Mouse (Mus musculus): ENCODE measurements around the gene Gm49333. TPM values are rescaled to one million over a fixed set of nuclear protein-coding genes. Genes with fewer than 3 reads are reported as not detected.
"Not testable (repeated sequence)": the region's sequence is repeated elsewhere in the genome, so short reads cannot be mapped to it uniquely, and the experiment has no call there.

Gene Gm49333
- total RNA-seq, 2 experiments from 2014 or later: not detected

DNA sequence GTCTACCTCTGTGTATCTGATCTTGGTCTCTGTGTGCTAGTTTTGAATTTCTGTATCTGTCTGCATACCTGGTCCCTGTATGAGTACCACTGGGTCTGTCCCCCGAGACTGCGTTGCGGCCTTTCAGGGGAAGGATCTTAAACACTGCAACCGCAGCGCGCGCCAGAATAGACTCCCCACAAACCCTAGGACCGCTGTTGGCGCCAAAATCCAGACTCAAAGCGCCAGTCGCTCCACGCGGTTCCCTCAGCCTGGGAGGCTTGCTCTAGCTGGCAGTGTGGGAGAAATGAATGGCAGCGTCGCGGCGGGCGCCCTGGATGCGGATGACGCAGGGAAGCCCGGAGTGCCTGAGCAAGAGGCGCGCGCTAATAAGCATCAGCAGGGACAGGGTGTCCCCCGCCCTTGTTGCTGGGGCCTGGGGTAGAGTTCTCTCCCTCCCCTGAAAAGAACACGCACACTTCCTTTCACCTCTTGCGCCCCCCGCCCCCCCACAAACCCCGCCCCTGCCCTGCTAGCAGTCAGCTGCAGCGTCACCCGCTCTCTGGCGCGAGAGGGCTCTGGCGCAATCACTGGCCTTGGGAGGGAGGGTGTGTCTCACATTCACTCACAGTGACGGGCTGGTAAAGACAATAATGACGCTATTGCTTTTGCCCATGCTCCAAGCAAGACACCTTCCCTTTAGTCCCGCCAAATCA, 10.7 kb downstream of the Gm49333 start:
- DNase-seq (ENCODE audit: low spot score in 2 of 2): peak; percentile 73 to 76
- intact Hi-C loops (cut with DNase I): no loop called here

GRCm38 (mm10) chr16:20623211-20623610, 11.8 kb downstream of the Gm49333 start:
- intact Hi-C loops (cut with DNase I): no loop called here
- DNase-seq (ENCODE audit: low spot score in 2 of 2): no peak

DNA sequence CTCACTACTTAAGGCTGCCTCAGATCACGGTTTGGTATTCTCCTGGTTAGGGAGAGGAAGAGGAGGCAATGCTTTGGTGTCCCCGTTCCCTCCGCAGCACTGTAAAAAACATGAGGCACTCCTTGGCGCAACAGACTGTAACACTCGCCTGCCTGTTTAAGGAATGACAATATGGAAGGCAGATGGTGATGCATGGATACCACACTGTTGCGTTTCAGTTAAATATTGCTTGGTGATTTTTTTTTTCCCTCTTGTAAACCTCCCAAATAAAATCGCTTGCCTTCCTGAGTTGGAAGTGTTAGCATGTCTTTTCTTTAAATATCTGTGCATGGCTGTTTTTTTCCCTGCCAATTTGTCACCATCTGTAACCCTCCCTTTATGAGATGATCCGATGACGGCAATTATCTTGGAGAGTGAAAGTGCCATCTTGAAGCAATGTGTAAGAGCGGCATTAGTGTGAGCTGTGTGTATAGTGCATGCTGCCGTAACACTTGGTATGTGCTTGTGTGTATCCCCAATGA, 17.5 kb downstream of the Gm49333 start:
- intact Hi-C loops (cut with DNase I): no loop called here
- DNase-seq (ENCODE audit: low spot score in 2 of 2): peak; percentile 53 to 90

DNA sequence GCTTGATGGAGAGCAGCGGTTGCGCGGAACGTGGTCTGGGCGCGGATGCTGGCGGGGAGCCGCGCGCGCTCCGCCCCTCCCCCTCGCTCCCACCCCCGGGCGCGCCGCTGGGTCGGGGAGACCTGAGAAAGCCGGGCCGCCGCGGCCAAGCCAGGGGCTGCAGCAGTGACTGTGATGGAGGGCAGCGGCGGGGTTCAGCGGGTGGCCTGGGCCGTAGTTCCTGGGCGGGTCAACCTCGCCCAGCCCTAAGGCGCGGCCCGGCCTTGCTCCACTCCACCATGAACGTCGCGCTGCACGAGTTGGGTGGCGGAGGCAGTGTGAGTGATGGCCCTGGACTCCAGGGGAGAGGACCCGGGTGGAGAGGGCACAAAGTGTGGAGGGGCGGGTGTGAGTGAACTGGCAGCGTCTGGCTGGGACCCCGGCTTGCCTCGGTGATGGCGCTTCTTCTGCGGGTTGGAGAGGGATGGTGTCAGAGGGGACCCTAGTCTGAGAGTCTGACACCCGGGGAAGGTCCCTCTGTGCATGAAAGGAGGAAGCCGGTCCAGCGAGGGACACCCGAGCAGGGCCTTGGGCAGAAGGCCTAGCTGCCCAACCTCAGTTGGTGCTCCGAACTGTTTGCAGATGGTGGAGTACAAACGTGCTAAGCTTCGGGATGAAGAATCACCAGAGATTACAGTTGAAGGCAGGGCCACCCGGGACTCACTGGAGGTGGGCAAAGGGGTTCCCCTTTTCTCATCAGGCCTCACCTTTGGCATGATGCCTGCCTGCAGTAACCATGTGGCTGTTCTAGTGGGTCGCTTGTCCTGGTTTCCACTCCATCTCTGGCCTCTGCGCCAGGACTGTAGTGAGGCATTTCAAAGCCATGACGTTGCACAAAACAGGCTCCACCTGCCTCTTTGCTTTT, 18.6 kb downstream of the Gm49333 start, which contains the start of gene Ece2:
TSS of gene Ece2 (plus strand) at position 98 of the 904 bp plus-strand sequence.
- DNase-seq (ENCODE audit: low spot score in 2 of 2): peak; percentile 13 to 35
- intact Hi-C loops (cut with DNase I): no loop called here

DNA sequence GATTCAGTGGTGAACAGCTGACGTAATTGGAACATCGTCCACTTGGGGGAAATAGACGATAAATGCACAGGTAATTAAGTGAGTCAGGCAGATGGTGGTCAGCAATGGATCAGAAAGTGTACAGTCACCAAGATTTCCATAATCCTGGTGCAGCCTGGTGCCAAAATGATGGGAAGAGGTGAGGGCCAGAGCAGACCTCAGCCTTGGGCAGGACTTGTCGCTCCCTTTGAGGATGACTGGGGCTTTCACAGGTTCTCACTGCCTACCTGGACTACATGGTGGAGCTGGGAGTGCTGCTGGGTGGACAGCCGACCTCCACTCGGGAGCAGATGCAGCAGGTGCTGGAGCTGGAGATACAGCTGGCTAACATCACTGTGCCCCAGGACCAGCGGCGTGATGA, 26.0 kb downstream of the Gm49333 start:
- no peak for DNase-seq (ENCODE audit: low spot score in 2 of 2)
- intact Hi-C loops (cut with DNase I): no loop called here

DNA sequence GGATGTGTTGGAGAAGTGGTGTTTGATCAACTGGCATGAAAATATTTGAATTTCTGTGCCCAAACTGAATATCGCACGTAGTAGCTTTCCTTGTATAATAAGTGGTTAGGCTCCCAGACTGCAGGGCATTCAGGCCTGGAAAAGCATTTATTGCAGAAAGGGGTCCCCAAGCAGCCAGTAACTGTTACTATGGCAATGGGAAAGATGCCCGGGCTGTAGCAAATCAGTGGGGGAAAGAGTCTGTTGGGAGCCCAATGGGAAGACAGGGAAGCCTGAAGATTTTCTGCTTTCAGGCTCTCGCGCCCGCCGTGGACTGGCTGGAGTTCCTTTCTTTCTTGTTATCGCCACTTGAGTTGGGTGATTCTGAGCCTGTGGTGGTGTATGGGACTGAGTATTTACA, 27.0 kb downstream of the Gm49333 start:
- intact Hi-C loops (cut with DNase I): no loop called here

GRCm38 (mm10) chr16:20642161-20642560, 30.8 kb downstream of the Gm49333 start:
- peak; percentile 78 to 87 for DNase-seq (ENCODE audit: low spot score in 2 of 2)
- intact Hi-C loops (cut with DNase I): loop anchor here (5.0 kb wide), 2 partner anchors 75 to 125 kb away; partner anchors contain the start of gene Dvl3

More for the DNA sequence above, 27.0 kb downstream of the Gm49333 start:
- DNase-seq (ENCODE audit: low spot score in 2 of 2): peak; percentile 38 to 56

- no peak for DNase-seq (ENCODE audit: low spot score in 2 of 2)
- intact Hi-C loops (cut with DNase I): loop anchor here (5.0 kb wide), 2 partner anchors 77 to 127 kb away; partner anchors contain the start of gene Dvl3
Observed at GRCm38 (mm10) chr16:20643911-20644310, 32.5 kb downstream of the Gm49333 start.

DNA sequence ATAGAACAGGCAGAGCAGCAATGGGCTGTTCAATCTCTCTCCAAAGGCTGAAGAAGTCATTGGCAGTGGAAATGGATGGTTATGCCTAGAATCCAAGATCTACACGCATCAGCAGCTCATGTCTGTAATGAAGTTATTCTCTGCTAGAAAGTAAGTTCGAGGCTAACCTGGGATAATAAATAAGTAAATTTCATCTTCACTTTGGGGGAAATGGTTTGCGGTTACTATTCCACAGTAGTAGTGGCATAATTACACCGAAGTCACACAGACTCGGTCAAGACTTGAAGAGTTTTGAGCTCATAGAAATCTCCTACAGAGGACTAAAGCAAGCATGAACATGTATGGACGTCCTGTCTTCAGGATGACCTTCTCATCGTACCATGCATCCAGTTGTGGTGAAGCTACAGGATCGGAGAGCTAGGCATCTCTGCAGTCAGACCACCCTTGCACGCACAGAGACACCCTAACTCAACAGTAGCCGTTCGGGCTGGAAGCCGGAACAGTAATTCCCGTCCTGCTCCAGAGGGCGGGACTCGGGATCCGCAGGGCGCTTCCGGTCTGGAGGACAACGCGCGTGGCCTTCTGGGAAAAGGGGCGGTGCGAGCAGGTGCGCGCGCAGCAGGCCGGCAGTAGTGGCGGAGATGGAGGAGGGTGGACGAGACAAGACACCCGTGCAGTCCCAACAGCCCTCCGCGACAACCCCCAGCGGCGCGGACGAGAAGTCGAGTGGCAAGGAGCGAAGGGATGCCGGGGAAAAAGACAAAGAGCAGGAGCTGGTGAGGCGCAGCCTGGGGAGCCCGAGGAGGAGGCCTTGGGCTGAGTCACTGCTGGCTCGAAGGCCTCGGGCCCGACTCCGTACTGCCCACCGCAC, 39.9 kb downstream of the Gm49333 start, which contains the start of gene Psmd2:
TSS of gene Psmd2 (plus strand) at position 577 of the 871 bp plus-strand sequence.
- intact Hi-C loops (cut with DNase I): loop anchor here (1.0 to 5.0 kb wide), 3 partner anchors 41 to 153 kb away; partner anchors contain the start of genes Alg3, Ap2m1, Eef1akmt4 and Eif2b5
- DNase-seq (ENCODE audit: low spot score in 2 of 2): peak; percentile 96 to 97

DNA sequence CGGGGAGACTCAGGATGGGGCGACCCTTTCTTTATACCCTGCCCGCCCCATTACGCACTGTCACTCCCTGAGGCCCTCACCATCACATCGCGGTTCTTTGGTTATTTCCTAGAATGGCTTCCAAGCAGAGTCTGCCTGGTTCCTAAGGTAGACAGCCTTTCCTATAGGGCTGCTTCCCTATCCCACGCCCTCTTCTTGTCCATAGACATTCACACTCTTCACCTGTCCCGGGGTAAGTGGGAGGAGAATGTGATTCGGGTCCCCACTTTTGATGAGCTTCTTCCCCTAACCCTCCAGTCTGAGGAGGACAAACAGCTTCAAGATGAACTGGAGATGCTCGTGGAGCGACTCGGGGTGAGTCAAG, 40.5 kb downstream of the Gm49333 start:
- DNase-seq (ENCODE audit: low spot score in 2 of 2): no peak
- intact Hi-C loops (cut with DNase I): loop anchor here (1.0 to 5.0 kb wide), 3 partner anchors 41 to 154 kb away; partner anchors contain the start of genes Alg3, Ap2m1, Eef1akmt4 and Eif2b5

GRCm38 (mm10) chr16:20653315-20653714, 41.9 kb downstream of the Gm49333 start:
- DNase-seq (ENCODE audit: low spot score in 2 of 2): no peak
- intact Hi-C loops (cut with DNase I): loop anchor here (5.0 kb wide), 1 partner anchor 116 kb away; the partner anchor contains the start of gene Ap2m1

GRCm38 (mm10) chr16:20657661-20658060, 46.3 kb downstream of the Gm49333 start:
- DNase-seq (ENCODE audit: low spot score in 2 of 2): no peak
- intact Hi-C loops (cut with DNase I): no loop called here

DNA sequence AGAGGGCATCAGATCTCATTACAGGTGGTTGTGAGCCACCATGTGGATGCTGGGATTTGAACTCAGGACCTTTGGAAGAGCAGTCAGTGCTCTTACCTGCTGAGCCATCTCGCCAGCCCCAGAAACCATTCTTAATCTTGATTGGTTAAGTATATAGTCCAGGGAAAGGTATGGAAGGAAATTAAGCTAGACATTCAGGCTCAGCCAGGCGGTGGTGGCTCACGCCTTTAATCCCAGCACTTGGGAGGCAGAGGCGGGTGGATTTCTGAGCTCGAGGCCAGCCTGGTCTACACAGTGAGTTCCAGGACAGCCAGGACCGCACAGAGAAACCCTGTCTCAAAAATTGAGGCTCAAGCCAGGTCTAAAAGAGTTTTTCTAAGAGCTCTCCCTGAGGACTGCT, 56.6 kb downstream of the Gm49333 start, which contains the start of gene Eif4g1:
TSS of gene Eif4g1 (plus strand) at position 301 of the 400 bp plus-strand sequence.
- intact Hi-C loops (cut with DNase I); DNase-seq (ENCODE audit: low spot score in 2 of 2): not testable (repeated sequence)

DNA sequence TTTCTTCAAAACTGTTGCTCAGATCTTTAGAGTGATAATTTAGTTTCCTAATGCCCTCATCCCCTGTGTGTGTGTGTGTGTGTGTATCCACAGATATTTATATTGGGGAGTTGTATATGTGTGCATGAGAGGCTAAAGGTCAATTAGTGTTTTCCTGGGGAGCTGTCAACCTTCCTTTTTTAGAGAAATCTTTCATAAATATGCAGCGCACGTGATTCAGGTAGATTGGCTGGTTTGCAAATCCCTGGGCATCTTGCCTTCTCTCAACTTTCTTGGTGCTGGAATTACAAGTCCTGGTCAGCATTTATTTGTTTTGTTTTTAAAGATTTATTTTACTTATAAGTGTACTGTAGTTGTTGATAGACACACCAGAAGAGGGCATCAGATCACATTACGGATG, 58.9 kb downstream of the Gm49333 start:
- no peak for DNase-seq (ENCODE audit: low spot score in 2 of 2)
- intact Hi-C loops (cut with DNase I): no loop called here

DNA sequence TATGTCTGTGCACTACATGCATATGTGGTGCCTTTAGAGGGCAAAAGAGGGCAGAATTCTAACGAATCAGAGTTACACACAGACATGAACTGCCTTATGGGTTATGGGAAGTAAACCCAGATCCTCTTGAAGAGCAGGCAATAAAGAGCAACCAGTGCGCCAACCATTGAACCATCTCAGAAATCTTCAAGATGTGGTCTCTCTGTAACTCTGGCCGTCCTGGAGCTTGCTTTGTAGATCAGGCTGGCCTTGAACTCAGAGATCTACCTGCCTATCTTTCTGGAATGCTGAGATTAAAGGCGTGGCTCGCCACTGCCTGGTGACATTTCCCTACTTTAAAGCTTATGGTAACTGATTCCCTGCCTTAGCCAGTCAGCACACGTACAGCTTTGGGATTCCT, 60.5 kb downstream of the Gm49333 start:
- DNase-seq (ENCODE audit: low spot score in 2 of 2): no peak
- intact Hi-C loops (cut with DNase I): loop anchor here (2.0 kb wide), 1 partner anchor 23 kb away; no protein-coding TSS in a partner anchor

- DNase-seq (ENCODE audit: low spot score in 2 of 2): peak; percentile 96 to 98
- intact Hi-C loops (cut with DNase I): loop anchor here (2.0 kb wide), 1 partner anchor 22 kb away; no protein-coding TSS in a partner anchor
Observed at GRCm38 (mm10) chr16:20672500-20672902, 61.1 kb downstream of the Gm49333 start.

- DNase-seq (ENCODE audit: low spot score in 2 of 2): peak in 1 of 2 experiments; percentile 25
- intact Hi-C loops (cut with DNase I): loop anchor here (2.0 kb wide), 1 partner anchor 22 kb away; no protein-coding TSS in a partner anchor
Observed at GRCm38 (mm10) chr16:20672965-20673705, 61.7 kb downstream of the Gm49333 start.
